Mouse (Mus musculus) small intestine, adult 2 months (tissue): ENCODE results near the gene Ppa1. TPM values are rescaled to one million over a fixed set of nuclear protein-coding genes. Genes with fewer than 3 reads are reported as not detected.

Source experiments
- H3K27ac ChIP-seq: fragments of 200-500 bp; 2 replicates; pipeline ENCODE4 v1.5.1; 2012; ENCODE audit warnings: low read depth, low read length, control low read depth, inconsistent platforms; ENCODE audit not compliant: insufficient read depth
- H3K27me3 ChIP-seq: fragments of 200-500 bp; 2 replicates; pipeline ENCODE4 v1.6.1; 2012; ENCODE audit warnings: mild to moderate bottlenecking, moderate library complexity, low read length, inconsistent platforms; ENCODE audit not compliant: control insufficient read depth, insufficient read depth
- H3K36me3 ChIP-seq: fragments of 200-500 bp; 2 replicates; pipeline ENCODE4 v1.6.1; 2012; ENCODE audit warnings: mild to moderate bottlenecking, low read length, control low read depth, inconsistent platforms; ENCODE audit not compliant: control insufficient read depth, insufficient read depth
- H3K4me1 ChIP-seq: fragments of 200-500 bp; 2 replicates; pipeline ENCODE4 v1.6.1; 2012; ENCODE audit warnings: low read length, inconsistent platforms, mixed read lengths; ENCODE audit not compliant: control insufficient read depth, insufficient read depth, insufficient read length
- H3K4me3 ChIP-seq: fragments of 200-500 bp; 2 replicates; pipeline ENCODE4 v1.5.1; 2012; ENCODE audit warnings: low read depth, mild to moderate bottlenecking, control low read depth, inconsistent platforms, low read length, moderate library complexity
- CTCF ChIP-seq: fragments of 200-500 bp; IDR thresholded peaks from 2 replicates; pipeline ENCODE4 v1.5.1; 2012; ENCODE audit warnings: low read depth, mild to moderate bottlenecking, control low read depth, inconsistent platforms, low read length, moderate library complexity, mixed read lengths; ENCODE audit not compliant: insufficient replicate concordance, insufficient read length; ENCODE audit errors: extremely low read depth
- POLR2A ChIP-seq: fragments of 200-500 bp; IDR thresholded peaks from 2 replicates; pipeline ENCODE4 v1.6.1; 2012; ENCODE audit warnings: low read depth, mild to moderate bottlenecking, control low read depth, inconsistent platforms, low read length, moderate library complexity
- WGBS: fragments of 180-500 bp; shearing (Covaris S2); methylation state at CpG from one replicate; pipeline ENCODE4 v1.1.7; 2018; 5-methylcytosine and 5-hydroxymethylcytosine counted together
- polyA plus RNA-seq: library from polyadenylated mRNA; depleted of rRNA; stranded (reverse); fragments of >200 nt; gene quantifications from 2 replicates; pipeline ENCODE4 v1.2.3, GENCODE M21; 2012; rRNA removed

Gene Ppa1
- polyA plus RNA-seq, 1 experiment = 55.3 TPM

- H3K4me3 ChIP-seq = no peak overlapping the region
- peaks cover 5% of the 10 kb centered on the region; the same call in 1 of the 2 replicates for H3K36me3 ChIP-seq
- WGBS = 79% methylated on average over 6 of the region's 6 CpGs
- H3K27ac ChIP-seq = no peak overlapping the region
- peaks cover 5% of the 10 kb centered on the region for H3K4me1 ChIP-seq
- H3K27me3 ChIP-seq = no peaks in the 10 kb centered on the region
- TF ChIP-seq POLR2A = no peak
- no peak for TF ChIP-seq CTCF
Measured at GRCm38 (mm10) chr10:61723271-61723670, 74.9 kb downstream of the Ppa1 start.

Other genes starting within 250 kb of the Ppa1 start
- 0.13 TPM in 1 of 2 replicates, not detected in the other for gene Nodal, start 230.6 kb upstream of the Ppa1 start, polyA plus RNA-seq
- gene Eif4ebp2, start 195.9 kb upstream of the Ppa1 start, polyA plus RNA-seq = 71.2 and 131 TPM in 2 replicates
- 6.0 and 7.4 TPM in 2 replicates for gene Lrrc20, start 172.8 kb upstream of the Ppa1 start, polyA plus RNA-seq
- gene Npffr1, start 53.1 kb upstream of the Ppa1 start, polyA plus RNA-seq = 0.04 TPM in 1 of 2 replicates, not detected in the other
- 16.3 and 22.9 TPM in 2 replicates for gene Sar1a, start 31.7 kb downstream of the Ppa1 start, polyA plus RNA-seq
- 83.5 and 110 TPM in 2 replicates for gene Tysnd1, start 47.0 kb downstream of the Ppa1 start, polyA plus RNA-seq
- 4.9 and 6.7 TPM in 2 replicates for gene Aifm2, start 66.7 kb downstream of the Ppa1 start, polyA plus RNA-seq
- gene H2afy2, start 135.6 kb downstream of the Ppa1 start, polyA plus RNA-seq = 0.98 and 1.6 TPM in 2 replicates